ENCODE assay signal across 9 mouse cellular contexts in the genomic region with DNA sequence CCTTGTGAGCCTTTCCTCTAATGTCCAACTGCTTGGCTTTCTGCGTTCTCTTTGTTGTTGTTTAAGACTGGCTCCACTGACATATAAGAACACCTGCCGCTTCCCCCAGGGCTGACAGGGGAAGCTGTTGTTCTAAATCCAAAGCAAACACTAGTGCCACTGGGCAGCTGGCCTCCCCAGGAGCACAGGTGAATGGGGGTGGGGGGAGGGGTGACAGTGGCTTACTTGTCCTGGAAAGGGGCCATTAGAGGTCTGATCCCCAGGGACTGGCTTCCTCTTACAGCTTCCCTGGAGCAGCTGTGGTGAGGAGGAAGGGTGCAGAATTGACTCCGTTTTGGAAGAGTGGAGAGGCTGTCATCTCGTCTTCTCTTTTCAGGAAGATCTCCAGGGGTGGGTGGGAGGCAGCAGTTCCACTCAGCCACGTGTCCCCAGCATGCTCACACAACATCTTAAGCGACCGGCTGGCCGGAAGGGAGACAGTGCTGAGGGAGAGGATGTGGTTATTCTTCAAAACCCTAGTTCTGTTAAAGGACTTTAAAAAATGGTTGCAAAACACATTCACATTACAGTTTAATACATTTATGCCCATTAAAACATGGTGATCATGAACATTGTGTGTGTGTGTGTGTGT.
DNase-seq lines count a peak whose midpoint lies in the region; ATAC-seq lines count a peak whose summit lies in the region.
"Had no signal": no experiment of that assay in that cellular context is flagged by ENCODE, and none has a peak within 500 bp of the region (broad histone marks: within the 10 kb centered on the region; RNA-seq: fewer than 3 reads in every experiment).

No protein-coding gene starts in this region.

- no peak for DNase-seq in frontal cortex, postnatal 14 days (ENCODE audit: low spot score in 2 of 2)
- peak; percentile 60 to 67 for DNase-seq in spleen, postnatal 36 days (ENCODE audit: low spot score in 2 of 2)
- DNase-seq in spleen, postnatal 14 days (ENCODE audit: low spot score in 2 of 2): no peak
- DNase-seq in layer of hippocampus, adult 11-12 months (ENCODE audit: low spot score): no peak
- DNase-seq in layer of hippocampus, postnatal 36 days: no peak
- DNase-seq in retina, postnatal 1 day: no peak
- DNase-seq: kidney, adult 9 months had no signal

- ATAC-seq in frontal cortex, adult (ENCODE audit: low TSS enrichment): peak; percentile 64
- peak; percentile 96 for ATAC-seq in megakaryocyte progenitor cell, adult 5-6 weeks (replicated peaks; ENCODE audit: poor library complexity)

Comparison
In these comparisons a context has a peak if more than half of its experiments do, and no peak if none do; other contexts are left out.
1. DNase-seq: peak in spleen, postnatal 36 days (2 of 2); none in frontal cortex, postnatal 14 days (0 of 2), spleen, postnatal 14 days (0 of 2), layer of hippocampus, adult 11-12 months (single experiment), layer of hippocampus, postnatal 36 days (0 of 2) and retina, postnatal 1 day (single experiment).